Mouse (Mus musculus) megakaryocyte, embryonic 14.5 days (primary cell): Measurements from ENCODE around the gene Apobec4. TPM values are rescaled to one million over a fixed set of nuclear protein-coding genes. Genes with fewer than 3 reads are reported as not detected.

Experiments
- H3K27me3 ChIP-seq: replicated peaks from 2 replicates; pipeline ENCODE3; 2012; ENCODE audit warnings: inconsistent platforms
- H3K36me3 ChIP-seq: replicated peaks from 2 replicates; pipeline ENCODE3; 2012; ENCODE audit warnings: low read length, inconsistent platforms, mixed read lengths
- H3K4me1 ChIP-seq: 2 replicates; pipeline ENCODE4 v1.6.1; 2012; ENCODE audit warnings: inconsistent platforms
- H3K4me3 ChIP-seq: replicated peaks from 2 replicates; pipeline ENCODE3; 2012; ENCODE audit warnings: moderate library complexity, mild to moderate bottlenecking, inconsistent platforms
- H3K9me3 ChIP-seq: 2 replicates; pipeline ENCODE4 v1.6.1; 2012; ENCODE audit warnings: inconsistent platforms
- FLI1 ChIP-seq: IDR thresholded peaks from 2 replicates; pipeline ENCODE4 v1.6.1; 2012; ENCODE audit warnings: low read length, inconsistent platforms, mixed read lengths
- GATA1 ChIP-seq: IDR thresholded peaks from 3 replicates; pipeline ENCODE4 v1.6.1; 2012; ENCODE audit warnings: mixed read lengths, low read length, inconsistent platforms, borderline replicate concordance
- polyA plus RNA-seq: library from polyadenylated mRNA; stranded (reverse); fragments of >175 nt; gene quantifications from 2 replicates; pipeline ENCODE4 v1.2.3, GENCODE M21; 2012; ENCODE audit warnings: low replicate concordance; ENCODE audit not compliant: insufficient read depth

The Apobec4 gene
- polyA plus RNA-seq, 1 experiment, result not detected

GRCm38 (mm10) chr1:152798125-152798524 lies 47.8 kb downstream of the Apobec4 start:
- Histone ChIP-seq H3K9me3 (peaks cover 4% of the 10 kb centered on the region; the same call in 1 of the 2 replicates), H3K36me3 (no peaks in the 10 kb centered on the region), H3K27me3 (no peaks in the 10 kb centered on the region), H3K4me3 (no peak overlapping the region), H3K4me1 (peaks cover 36% of the 10 kb centered on the region)
- TF ChIP-seq FLI1 (no peak), GATA1 (no peak)

DNA sequence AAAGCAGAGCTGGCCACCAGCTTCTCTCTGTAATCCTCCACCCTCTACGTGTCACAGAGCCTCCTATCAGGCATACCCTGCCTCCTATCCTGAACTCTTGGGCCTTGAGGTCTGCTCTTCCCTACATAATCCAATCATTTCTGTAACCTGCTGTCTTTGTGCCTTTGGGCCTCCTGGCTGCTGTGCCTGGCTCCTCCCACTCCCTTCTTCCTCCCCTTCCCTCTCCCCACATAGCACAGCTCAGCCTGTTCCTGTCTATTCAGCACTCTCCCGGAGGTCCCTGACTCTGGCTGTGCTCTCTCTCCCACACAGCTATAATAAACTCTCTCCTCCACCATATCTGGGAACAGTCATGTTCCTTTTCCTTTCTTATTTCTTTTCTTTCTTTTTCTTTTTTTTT lies 49.5 kb downstream of the Apobec4 start, which contains the start of gene Ncf2:
Gene Ncf2 (plus strand): TSS at position 298 of the 400 bp plus-strand sequence.
- Histone ChIP-seq H3K36me3 (no peaks in the 10 kb centered on the region), H3K4me3 (peak within 1 kb of the TSS; percentile 51), H3K4me1 (peaks cover 38% of the 10 kb centered on the region), H3K27me3 (peaks cover 2% of the 10 kb centered on the region), H3K9me3 (no peaks in the 10 kb centered on the region)
- no peak for TF ChIP-seq FLI1
- no peak for TF ChIP-seq GATA1

DNA sequence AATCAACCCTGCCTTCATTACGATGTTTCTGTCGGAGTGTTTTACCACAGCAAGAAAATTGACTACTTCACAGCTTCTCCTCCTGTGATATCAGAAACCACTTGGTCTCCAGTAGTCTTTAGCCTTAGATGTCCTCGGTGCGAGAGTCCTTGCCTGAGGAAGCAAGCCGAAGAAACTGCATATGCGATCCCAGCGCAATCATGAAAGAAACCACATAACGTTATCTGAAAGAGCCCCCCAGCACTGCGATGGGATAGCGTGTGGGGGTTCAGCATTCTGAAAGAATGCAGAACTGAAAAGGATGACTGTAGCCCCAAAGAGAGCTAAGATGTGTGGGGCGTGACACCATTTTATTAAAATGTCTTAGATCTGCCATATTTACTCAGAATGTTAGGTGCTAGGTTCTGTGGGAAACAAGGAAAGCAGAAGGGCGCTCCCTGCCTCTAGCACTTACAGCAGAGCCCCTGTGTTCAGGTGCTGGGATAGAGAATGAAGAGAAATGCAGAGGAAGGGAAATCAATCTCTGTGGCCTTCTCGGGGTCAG lies 50.4 kb downstream of the Apobec4 start:
- Histone ChIP-seq H3K36me3 (no peaks in the 10 kb centered on the region), H3K4me1 (peaks cover 39% of the 10 kb centered on the region), H3K27me3 (peaks cover 4% of the 10 kb centered on the region), H3K4me3 (no peak overlapping the region), H3K9me3 (no peaks in the 10 kb centered on the region)
- TF ChIP-seq GATA1, result no peak
- TF ChIP-seq FLI1, result no peak

DNA sequence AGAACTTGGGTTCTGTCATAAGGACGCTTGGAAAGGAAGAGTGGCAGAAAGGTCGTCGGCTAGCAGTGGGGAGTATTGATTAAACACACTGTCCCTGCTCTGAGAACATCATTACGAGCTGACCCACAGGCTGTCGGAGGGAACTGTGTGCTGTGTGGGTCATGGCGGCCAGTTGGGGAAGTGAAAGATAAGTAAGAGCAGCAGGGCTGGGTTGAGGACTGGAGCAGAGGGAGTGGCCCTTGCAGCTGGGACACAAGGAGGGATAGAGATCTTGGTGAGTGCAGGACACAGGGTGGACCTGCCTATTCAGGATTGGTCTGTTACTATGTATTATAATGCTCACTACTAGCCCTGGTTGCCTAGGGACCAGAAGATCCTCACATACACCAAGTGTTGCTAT lies 54.6 kb downstream of the Apobec4 start:
- TF ChIP-seq GATA1, result no peak
- TF ChIP-seq FLI1, result no peak
- H3K4me1 ChIP-seq, result peaks cover 43% of the 10 kb centered on the region
- no peaks in the 10 kb centered on the region for H3K9me3 ChIP-seq
- peaks cover 4% of the 10 kb centered on the region for H3K27me3 ChIP-seq
- peaks cover 4% of the 10 kb centered on the region for H3K36me3 ChIP-seq
- no peak overlapping the region for H3K4me3 ChIP-seq

Other genes starting within 250 kb of the Apobec4 start
- 1.1 and 2.7 TPM in 2 replicates for gene Rgl1, start 15.8 kb downstream of the Apobec4 start, polyA plus RNA-seq
- gene Arpc5, start 16.0 kb downstream of the Apobec4 start, polyA plus RNA-seq, result 108 and 673 TPM in 2 replicates
- 5.1 and 21.6 TPM in 2 replicates for gene Ncf2, start 49.6 kb downstream of the Apobec4 start, polyA plus RNA-seq
- 0.47 and 1.2 TPM in 2 replicates for gene Smg7, start 152.1 kb downstream of the Apobec4 start, polyA plus RNA-seq
- 0.34 TPM in 1 of 2 replicates, not detected in the other for gene Nmnat2, start 204.4 kb downstream of the Apobec4 start, polyA plus RNA-seq